Mouse (Mus musculus) adrenal gland, postnatal 4 days (tissue): Measurements from ENCODE around the gene Mrgprx2. TPM values are rescaled to one million over a fixed set of nuclear protein-coding genes. Genes with fewer than 3 reads are reported as not detected.
"Not testable (repeated sequence)": the region's sequence is repeated elsewhere in the genome, so short reads cannot be mapped to it uniquely, and the experiment has no call there.

Source experiments
- DNase-seq, 2 experiments: peaks; one replicate each; pipeline ENCODE4 v3.0.0; 2021 to 2022; ENCODE audit warnings: low spot score in 2 of 2, mixed read lengths in 2 of 2
- long read RNA-seq, 2 experiments: library from polyadenylated mRNA; stranded (forward); transcript quantifications; one replicate each; pipeline ENCODE4 v2.0.0; 2021
- total RNA-seq, 2 experiments: library from RNA; stranded (reverse); gene quantifications; 2 replicates each; pipeline ENCODE4 v1.2.3; 2021

The Mrgprx2 gene
- under 1 TPM; 0.06 to 0.11 TPM for total RNA-seq
- long read RNA-seq, experiment 1: 0 reads
- long read RNA-seq, experiment 2: 0 reads

DNA sequence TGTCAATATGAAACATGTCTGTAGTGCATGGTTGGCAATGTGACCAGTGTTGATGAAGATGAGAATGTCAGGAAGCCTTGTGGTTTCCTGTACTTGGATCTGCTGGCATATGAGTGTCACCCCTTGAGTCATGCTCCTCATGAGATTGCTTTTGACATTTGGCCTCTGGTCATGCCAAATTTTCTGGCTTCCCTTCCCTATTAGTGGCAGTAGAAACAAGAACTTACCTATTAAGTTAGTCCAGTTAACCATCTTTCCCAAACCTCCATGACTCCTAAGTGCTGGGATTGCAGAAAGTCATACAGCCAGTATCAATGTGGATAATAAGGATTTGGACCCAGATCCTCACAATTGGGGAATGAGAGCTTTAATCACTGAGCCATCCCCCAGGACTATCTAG, at the start of gene Mrgprx2:
Gene Mrgprx2 (minus strand): TSS at position 101 of the 400 bp plus-strand sequence.
- no peak for DNase-seq

DNA sequence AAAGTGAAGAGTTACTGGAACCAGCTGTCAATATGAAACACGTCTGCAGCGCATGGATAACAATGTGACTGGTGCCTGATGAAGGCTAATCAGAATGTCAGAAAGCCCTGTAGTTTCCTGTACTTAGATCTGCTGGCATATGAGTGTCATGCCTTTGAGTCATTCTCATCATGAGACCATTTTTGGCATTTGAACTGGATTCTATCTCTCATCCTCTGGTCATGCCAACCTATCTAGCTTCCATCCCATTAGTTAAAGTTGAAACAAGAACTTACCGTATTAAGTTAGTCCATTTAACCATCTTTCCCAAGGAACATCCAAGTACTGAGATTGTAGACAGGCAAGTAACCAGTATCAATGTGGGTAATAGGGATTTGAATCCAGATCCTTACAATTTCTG, 42.9 kb downstream of the Mrgprx2 start, which contains the start of gene Mrgprb1:
Gene Mrgprb1 (minus strand): TSS at position 101 of the 400 bp plus-strand sequence.
- no peak for DNase-seq

DNA sequence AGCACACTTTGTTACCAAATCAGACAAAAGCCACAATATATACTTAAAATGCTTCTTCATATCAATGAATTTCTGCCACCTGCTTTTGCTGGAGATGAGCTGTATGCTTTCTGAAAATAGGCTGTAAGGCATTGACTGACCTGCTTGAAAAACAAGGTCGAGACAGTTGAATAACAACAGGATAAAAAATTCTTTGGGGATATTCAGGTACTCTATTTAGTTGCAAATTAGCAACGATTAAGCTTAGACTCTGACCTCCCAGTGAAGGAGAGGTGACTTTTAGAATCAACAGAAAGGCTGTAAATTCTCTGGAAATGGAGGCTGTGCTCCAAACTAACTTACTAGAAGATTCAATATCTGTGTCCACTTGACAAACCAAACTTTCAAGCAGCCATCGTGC, 62.5 kb downstream of the Mrgprx2 start:
- no peak for DNase-seq

DNA sequence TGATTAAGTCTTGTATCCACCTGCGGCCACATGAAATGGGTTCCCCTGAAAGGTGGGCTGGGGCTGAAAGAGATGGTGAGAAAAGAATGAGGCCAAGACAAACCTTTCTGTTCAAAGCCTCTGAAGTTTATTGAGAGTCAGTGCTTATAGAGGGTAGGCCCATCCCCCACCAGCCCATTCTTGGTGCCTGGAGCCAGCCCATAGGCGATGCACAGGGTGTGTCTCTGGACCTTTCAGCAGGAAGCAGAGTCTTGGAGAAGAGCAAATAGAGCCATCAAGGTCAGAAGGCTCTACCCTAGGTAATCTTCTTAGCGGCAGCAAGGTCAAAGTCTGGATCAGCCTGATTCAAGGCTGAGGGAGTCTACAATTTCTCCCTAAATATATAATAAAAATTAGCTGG, 63.2 kb downstream of the Mrgprx2 start:
- not testable (repeated sequence) for DNase-seq

Other genes starting within 250 kb of the Mrgprx2 start
- not detected for gene Mrgprb8, start 110.8 kb downstream of the Mrgprx2 start, total RNA-seq
- 1 to 10 TPM in 1 of 2 experiments, under 1 TPM in 1; 0.28 to 1.0 TPM for gene Mrgprb1, start 43.0 kb downstream of the Mrgprx2 start, total RNA-seq
- gene Mrgprb2, start 58.8 kb upstream of the Mrgprx2 start, total RNA-seq: under 1 TPM; 0.14 to 0.42 TPM
- gene Mrgprb3, start 144.5 kb upstream of the Mrgprx2 start, total RNA-seq: not detected